Mouse (Mus musculus) left cerebral cortex, postnatal 25 days (tissue): ENCODE results near the gene Amt. TPM values are rescaled to one million over a fixed set of nuclear protein-coding genes. Genes with fewer than 3 reads are reported as not detected.
A peak's percentile ranks its signal among the peaks of the same experiment; 100 is the strongest.

ENCODE experiments used
- DNase-seq, 2 experiments: peaks; one replicate each; pipeline ENCODE4 v3.0.0; 2022; ENCODE audit warnings: low spot score in 2 of 2, mixed read lengths in 1 of 2
- intact Hi-C: fragments of 180-260 bp; cut with DNase I; formaldehyde crosslinking; loops from one replicate; pipeline ENCODE4 v1.15.1; 2025
- total RNA-seq, 2 experiments: library from RNA; stranded (reverse); gene quantifications; 2 replicates each; pipeline ENCODE4 v1.2.3; 2021

The Amt gene
- total RNA-seq, 2 experiments from 2014 or later, result 31.1 to 35.0 TPM

- intact Hi-C loops, result no loop called here
- DNase-seq, result no peak
Measured at GRCm38 (mm10) chr9:108325811-108326210, 29.2 kb downstream of the Amt start.

GRCm38 (mm10) chr9:108337848-108338550 is 41.3 kb downstream of the Amt start:
- DNase-seq, result no peak
- intact Hi-C loops, result no loop called here

- intact Hi-C loops, result no loop called here
- no peak for DNase-seq
Measured at GRCm38 (mm10) chr9:108338551-108338885, 41.9 kb downstream of the Amt start.

GRCm38 (mm10) chr9:108338886-108339781 is 42.5 kb downstream of the Amt start, which contains the start of gene Gpx1:
Gene Gpx1, plus strand, starts transcription at chr9:108338903.
- DNase-seq, result peak; percentile 85 to 90
- intact Hi-C loops, result no loop called here

- intact Hi-C loops, result no loop called here
- DNase-seq, result no peak
Measured at GRCm38 (mm10) chr9:108339886-108340257, 43.2 kb downstream of the Amt start.

GRCm38 (mm10) chr9:108340258-108341138 is 43.8 kb downstream of the Amt start:
- intact Hi-C loops, result no loop called here
- peak in 1 of 2 experiments; percentile 28 for DNase-seq

GRCm38 (mm10) chr9:108341139-108341475 is 44.5 kb downstream of the Amt start:
- intact Hi-C loops, result no loop called here
- DNase-seq, result no peak

- intact Hi-C loops, result no loop called here
Measured at GRCm38 (mm10) chr9:108341801-108342200, 45.1 kb downstream of the Amt start.

GRCm38 (mm10) chr9:108342301-108342831 is 45.7 kb downstream of the Amt start:
- intact Hi-C loops, result no loop called here
- DNase-seq, result peak in 1 of 2 experiments; percentile 33

More at GRCm38 (mm10) chr9:108341801-108342200, 45.1 kb downstream of the Amt start:
- DNase-seq, result no peak

- no peak for DNase-seq
- intact Hi-C loops, result no loop called here
Measured at GRCm38 (mm10) chr9:108343331-108343730, 46.7 kb downstream of the Amt start.

GRCm38 (mm10) chr9:108343835-108344234 is 47.2 kb downstream of the Amt start:
- DNase-seq, result no peak
- intact Hi-C loops, result no loop called here

GRCm38 (mm10) chr9:108344471-108344870 is 47.8 kb downstream of the Amt start:
- intact Hi-C loops, result no loop called here
- DNase-seq, result no peak

- DNase-seq, result no peak
- intact Hi-C loops, result loop anchor here (1.0 kb wide), 1 partner anchor 41 kb away; the partner anchor contains the start of genes Rhoa and Tcta
Measured at GRCm38 (mm10) chr9:108347024-108347423, 50.4 kb downstream of the Amt start.

GRCm38 (mm10) chr9:108347540-108348289 is 51.1 kb downstream of the Amt start, which contains the start of gene Usp4:
Gene Usp4, plus strand, starts transcription at chr9:108347853.
- intact Hi-C loops, result loop anchor here (1.0 kb wide), 1 partner anchor 41 kb away; the partner anchor contains the start of genes Rhoa and Tcta
- peak; percentile 90 to 92 for DNase-seq

GRCm38 (mm10) chr9:108348290-108348680 is 51.6 kb downstream of the Amt start:
- intact Hi-C loops, result no loop called here
- no peak for DNase-seq

- DNase-seq, result no peak
- intact Hi-C loops, result no loop called here
Measured at GRCm38 (mm10) chr9:108349727-108350126, 53.1 kb downstream of the Amt start.
